Mouse (Mus musculus): ENCODE data around the gene Cx3cr1. TPM values are rescaled to one million over a fixed set of nuclear protein-coding genes. Genes with fewer than 3 reads are reported as not detected.
A peak's percentile ranks its signal among the peaks of the same experiment; 100 is the strongest.

Gene Cx3cr1
- polyA plus RNA-seq, 1 experiment from 2014 or later = 4.1 TPM

DNA sequence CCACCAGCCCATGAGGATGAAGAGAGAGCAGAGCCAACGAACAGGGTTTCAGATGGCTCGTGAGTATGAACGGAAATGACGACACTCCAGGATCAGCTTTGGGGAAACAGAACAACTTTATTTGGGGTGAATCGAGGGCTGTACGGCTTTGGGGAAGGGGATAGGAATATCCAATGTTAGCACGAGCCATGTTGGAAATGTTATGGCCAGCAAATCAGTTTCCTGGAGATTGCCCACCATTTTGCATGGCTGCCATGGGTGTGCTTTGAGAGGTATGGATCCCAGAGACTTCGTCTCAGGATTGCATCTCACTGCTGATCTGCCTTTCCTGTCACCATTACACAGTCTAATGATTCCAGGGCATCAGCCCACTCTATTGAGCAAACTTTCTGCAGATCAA lies 29.6 kb upstream of the Cx3cr1 start:
- H3K4me1 ChIP-seq = peaks cover 1% of the 10 kb centered on the region; the same call in 1 of the 2 replicates
- H3K9me3 ChIP-seq = 0 out of 2 replicates have a peak, but pooled peaks cover 2% of the 10 kb centered on the region
- no peak overlapping the region for H3K4me3 ChIP-seq
- H3K27ac ChIP-seq = no peak overlapping the region
- WGBS = 85% methylated on average over 8 of the region's 8 CpGs
- H3K36me3 ChIP-seq = no peaks in the 10 kb centered on the region
- H3K27me3 ChIP-seq (ENCODE audit: insufficient read depth, poor library complexity, severe bottlenecking) = no peaks in the 10 kb centered on the region
- peak; percentile 63 for DNase-seq (ENCODE audit: low spot score)

DNA sequence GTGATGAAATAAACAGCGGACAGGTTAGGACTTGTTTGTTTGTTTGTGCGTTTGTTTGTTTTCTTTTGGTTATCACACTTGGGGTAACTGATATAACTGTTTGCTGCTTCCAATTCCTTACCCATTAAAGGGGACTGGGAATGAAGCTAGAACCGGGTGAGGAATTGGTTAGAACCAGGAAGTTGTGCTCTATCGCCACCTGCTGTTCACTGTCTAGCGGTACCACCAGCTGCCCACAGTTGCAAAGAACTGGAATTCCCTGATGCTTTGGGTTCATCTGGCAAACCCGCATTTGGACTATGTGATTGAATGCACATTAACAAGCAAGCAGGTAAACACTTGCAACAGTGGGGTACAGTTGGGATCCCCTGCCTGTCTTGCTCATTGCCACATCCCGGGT lies 29.0 kb upstream of the Cx3cr1 start:
- DNase-seq (ENCODE audit: low spot score) = peak; percentile 80
- Histone ChIP-seq H3K9me3 (0 out of 2 replicates have a peak, but pooled peaks cover 2% of the 10 kb centered on the region), H3K4me1 (peaks cover 4% of the 10 kb centered on the region; the same call in 1 of the 2 replicates), H3K4me3 (no peak overlapping the region), H3K27me3 (ENCODE audit: insufficient read depth, poor library complexity, severe bottlenecking) (no peaks in the 10 kb centered on the region), H3K27ac (no peak overlapping the region), H3K36me3 (no peaks in the 10 kb centered on the region)
- 14% methylated on average over 7 of the region's 7 CpGs for WGBS

DNA sequence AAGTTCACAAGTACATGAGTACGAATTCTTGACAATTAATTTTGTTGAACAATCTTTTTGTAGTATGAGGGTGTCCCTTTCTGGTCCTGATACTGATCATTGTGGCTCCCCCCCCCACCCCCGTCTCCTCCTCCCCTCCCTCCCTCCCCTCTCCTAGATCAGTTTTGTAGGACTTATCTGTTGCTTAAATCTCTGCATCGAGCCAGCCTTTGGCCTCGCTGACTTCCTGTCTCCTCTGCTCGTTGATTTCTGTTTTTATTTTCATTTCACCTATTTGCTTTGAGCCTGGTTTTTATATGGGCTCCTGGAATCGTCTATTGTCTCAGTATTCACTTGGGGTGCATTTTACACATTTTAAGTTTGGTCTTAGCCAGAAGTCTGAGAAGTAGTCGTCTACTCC lies 26.2 kb upstream of the Cx3cr1 start:
- Histone ChIP-seq H3K4me3 (no peak overlapping the region), H3K4me1 (peaks cover 4% of the 10 kb centered on the region; the same call in 1 of the 2 replicates), H3K36me3 (no peaks in the 10 kb centered on the region), H3K27ac (no peak overlapping the region), H3K27me3 (ENCODE audit: insufficient read depth, poor library complexity, severe bottlenecking) (no peaks in the 10 kb centered on the region), H3K9me3 (no peaks in the 10 kb centered on the region)
- no peak for DNase-seq (ENCODE audit: low spot score)
- 65% methylated on average over 7 of the region's 7 CpGs for WGBS

DNA sequence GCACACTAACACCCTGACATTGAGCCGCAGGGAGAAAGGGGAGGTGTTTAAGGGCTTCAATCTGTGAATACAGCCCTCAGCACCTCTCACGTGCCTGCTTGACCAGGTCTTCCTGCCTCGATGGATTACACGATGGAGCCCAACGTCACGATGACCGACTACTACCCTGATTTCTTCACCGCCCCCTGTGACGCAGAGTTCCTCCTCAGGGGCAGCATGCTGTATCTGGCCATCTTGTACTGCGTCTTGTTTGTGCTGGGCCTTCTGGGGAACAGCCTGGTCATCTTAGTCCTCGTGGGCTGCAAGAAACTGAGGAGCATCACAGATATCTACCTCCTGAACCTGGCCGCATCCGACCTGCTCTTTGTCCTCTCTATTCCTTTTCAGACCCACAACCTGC lies 24.0 kb upstream of the Cx3cr1 start:
- Histone ChIP-seq H3K27ac (no peak overlapping the region), H3K27me3 (ENCODE audit: insufficient read depth, poor library complexity, severe bottlenecking) (no peaks in the 10 kb centered on the region), H3K9me3 (no peaks in the 10 kb centered on the region), H3K4me3 (no peak overlapping the region), H3K4me1 (peaks cover 4% of the 10 kb centered on the region; the same call in 1 of the 2 replicates), H3K36me3 (no peaks in the 10 kb centered on the region)
- DNase-seq (ENCODE audit: low spot score) = peak; percentile 68
- 84% methylated on average over 13 of the region's 13 CpGs for WGBS

DNA sequence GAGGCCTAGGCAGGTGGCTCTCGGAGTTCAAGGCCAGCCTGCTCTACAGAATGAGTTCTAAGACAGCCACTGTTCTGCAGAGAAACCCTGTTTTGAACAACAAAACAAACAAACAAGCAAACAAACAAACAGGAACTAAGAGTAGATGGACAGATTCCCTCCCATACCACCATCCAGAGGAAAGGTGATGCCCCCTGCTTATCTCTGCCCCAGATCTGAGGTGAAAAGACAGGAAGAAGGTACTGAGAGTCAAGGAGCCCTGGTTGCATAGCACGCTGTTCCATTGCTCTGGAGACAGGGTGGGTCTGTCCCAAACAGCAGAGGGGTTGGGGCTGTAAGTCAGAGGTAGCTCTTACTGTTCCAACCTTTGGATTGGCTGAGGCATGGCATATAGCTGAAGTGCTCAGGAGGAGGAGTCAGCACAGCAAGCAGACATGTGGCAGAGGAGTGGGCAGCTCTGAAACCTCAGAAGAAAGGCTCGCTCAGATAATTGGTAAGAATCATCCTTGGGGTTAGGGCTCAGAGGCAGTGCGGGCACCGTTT lies 22.1 kb upstream of the Cx3cr1 start, which contains the start of gene Ccr8:
TSS of gene Ccr8 (plus strand) at position 419 of the 543 bp plus-strand sequence.
- no peak within 1 kb of the TSS for H3K4me3 ChIP-seq
- no peaks in the 10 kb centered on the region for H3K36me3 ChIP-seq
- peaks cover 4% of the 10 kb centered on the region; the same call in 1 of the 2 replicates for H3K4me1 ChIP-seq
- no peak within 1 kb of the TSS for H3K27ac ChIP-seq
- peak; percentile 45 for DNase-seq (ENCODE audit: low spot score)
- no peaks in the 10 kb centered on the region for H3K27me3 ChIP-seq (ENCODE audit: insufficient read depth, poor library complexity, severe bottlenecking)
- 75% methylated on average over 5 of the region's 5 CpGs for WGBS
- no peaks in the 10 kb centered on the region for H3K9me3 ChIP-seq

DNA sequence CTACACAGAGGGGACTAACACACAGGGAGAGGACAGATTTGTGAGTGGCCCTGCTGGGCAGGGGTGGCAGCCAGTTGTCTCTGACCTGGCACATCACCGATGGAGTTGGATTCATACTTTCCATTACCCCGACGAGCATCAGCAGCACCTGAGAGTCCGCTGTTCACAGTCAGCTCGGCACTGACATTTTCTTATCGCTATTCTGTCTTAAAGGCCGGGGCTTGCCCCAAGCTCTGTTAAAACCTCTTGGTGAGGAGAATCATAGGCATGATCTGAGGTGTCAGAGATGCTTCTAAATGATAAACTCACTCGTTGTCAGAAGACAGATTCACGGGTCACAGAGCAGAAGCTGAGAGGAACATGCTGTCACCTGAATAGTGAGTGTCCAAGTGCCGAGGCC lies 21.4 kb upstream of the Cx3cr1 start:
- peaks cover 4% of the 10 kb centered on the region; the same call in 1 of the 2 replicates for H3K4me1 ChIP-seq
- no peaks in the 10 kb centered on the region for H3K9me3 ChIP-seq
- H3K36me3 ChIP-seq = no peaks in the 10 kb centered on the region
- DNase-seq (ENCODE audit: low spot score) = peak; percentile 61
- H3K4me3 ChIP-seq = no peak overlapping the region
- H3K27me3 ChIP-seq (ENCODE audit: insufficient read depth, poor library complexity, severe bottlenecking) = no peaks in the 10 kb centered on the region
- 78% methylated on average over 10 of the region's 10 CpGs for WGBS
- no peak overlapping the region for H3K27ac ChIP-seq

DNA sequence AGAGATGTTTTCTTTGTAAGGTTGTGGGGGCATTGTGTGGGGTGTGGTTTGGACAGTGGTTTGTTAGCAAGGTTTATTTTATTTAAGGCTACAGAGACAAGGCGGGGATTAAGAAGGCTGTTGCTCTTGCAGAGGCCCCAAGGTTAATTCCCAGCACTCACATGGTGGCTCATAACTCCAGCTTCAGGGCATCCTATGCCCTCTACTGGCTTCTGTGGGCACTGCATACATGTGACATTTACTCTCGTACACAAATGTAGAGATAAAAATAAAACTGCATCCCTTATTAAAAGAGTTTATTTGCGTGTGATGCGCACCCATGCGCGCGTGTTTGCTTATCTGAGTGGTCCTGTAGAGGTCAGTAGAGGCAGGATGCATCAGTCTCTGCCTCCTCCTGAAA lies 19.4 kb upstream of the Cx3cr1 start:
- no peaks in the 10 kb centered on the region for H3K36me3 ChIP-seq
- H3K4me1 ChIP-seq = peaks cover under 1% of the 10 kb centered on the region; the same call in 1 of the 2 replicates
- no peaks in the 10 kb centered on the region for H3K9me3 ChIP-seq
- peaks cover 4% of the 10 kb centered on the region; the same call in 1 of the 2 replicates for H3K27me3 ChIP-seq (ENCODE audit: insufficient read depth, poor library complexity, severe bottlenecking)
- no peak overlapping the region for H3K27ac ChIP-seq
- peak; percentile 14 for DNase-seq (ENCODE audit: low spot score)
- no peak overlapping the region for H3K4me3 ChIP-seq
- WGBS = 86% methylated on average over 7 of the region's 7 CpGs

DNA sequence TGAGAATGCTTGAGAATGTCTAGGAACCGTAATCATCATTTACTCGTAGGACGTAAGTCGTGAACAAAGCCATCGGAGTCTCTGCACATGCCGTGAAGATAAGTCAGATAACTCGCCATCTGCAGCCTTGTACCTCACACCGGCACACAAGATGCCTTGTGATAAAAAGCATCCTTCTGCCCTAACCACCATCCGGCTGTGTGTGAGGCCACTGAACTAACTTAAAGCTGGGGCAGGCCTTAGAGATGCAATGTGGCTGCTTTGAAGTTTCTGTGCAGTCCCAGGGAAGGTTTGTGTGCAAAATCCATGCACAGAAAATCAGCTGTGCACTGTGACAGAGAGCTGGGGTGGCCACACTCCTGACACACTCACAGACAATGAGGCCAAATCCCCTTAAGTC lies 14.7 kb upstream of the Cx3cr1 start:
- 84% methylated on average over 9 of the region's 9 CpGs for WGBS
- no peaks in the 10 kb centered on the region for H3K9me3 ChIP-seq

DNA sequence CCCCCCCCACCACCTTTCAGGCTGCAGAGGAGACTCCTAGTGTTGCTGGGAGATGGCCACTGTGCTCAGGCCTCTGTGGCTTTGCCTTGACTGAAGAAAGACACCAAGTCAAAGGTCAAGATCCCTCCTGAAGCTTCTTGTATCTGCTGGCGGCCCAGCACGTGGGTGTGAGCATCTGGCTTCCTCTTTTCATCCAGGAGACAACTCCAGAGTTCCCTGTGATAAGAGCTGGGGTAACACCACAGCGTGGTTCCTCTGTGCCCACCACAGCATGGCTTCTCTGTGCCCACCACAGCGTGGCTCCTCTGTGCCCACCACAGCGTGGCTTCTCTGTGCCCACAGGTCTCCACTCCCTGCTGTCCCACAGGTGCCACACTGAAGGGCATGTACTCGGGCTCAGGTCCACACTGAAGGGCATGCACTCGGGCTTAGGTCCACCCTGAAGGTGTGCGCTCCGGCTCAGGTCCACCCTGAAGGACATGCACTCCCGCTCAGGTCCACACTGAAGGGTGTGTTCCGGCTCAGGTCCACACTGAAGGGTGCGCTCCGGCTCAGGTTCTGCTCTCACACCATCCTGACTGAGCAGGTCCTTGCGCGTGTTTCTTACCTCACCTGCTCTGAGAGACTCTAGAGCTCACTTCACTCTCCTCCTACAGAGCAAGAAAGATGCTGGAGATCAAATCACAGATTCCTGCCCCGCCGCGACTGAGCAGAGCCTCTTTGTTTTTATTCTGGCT lies 13.6 kb upstream of the Cx3cr1 start:
- Histone ChIP-seq H3K27ac (no peak overlapping the region), H3K4me1 (no peaks in the 10 kb centered on the region), H3K27me3 (ENCODE audit: insufficient read depth, poor library complexity, severe bottlenecking) (peaks cover 4% of the 10 kb centered on the region; the same call in 1 of the 2 replicates), H3K36me3 (no peaks in the 10 kb centered on the region), H3K9me3 (no peaks in the 10 kb centered on the region), H3K4me3 (no peak overlapping the region)
- DNase-seq (ENCODE audit: low spot score) = peak; percentile 61
- WGBS = 80% methylated on average over 18 of the region's 18 CpGs

More for the DNA sequence above, 14.7 kb upstream of the Cx3cr1 start:
- peak; percentile 33 for DNase-seq (ENCODE audit: low spot score)
- H3K4me1 ChIP-seq = no peaks in the 10 kb centered on the region
- H3K36me3 ChIP-seq = no peaks in the 10 kb centered on the region
- H3K27ac ChIP-seq = no peak overlapping the region
- H3K27me3 ChIP-seq (ENCODE audit: insufficient read depth, poor library complexity, severe bottlenecking) = peaks cover 4% of the 10 kb centered on the region; the same call in 1 of the 2 replicates
- no peak overlapping the region for H3K4me3 ChIP-seq

DNA sequence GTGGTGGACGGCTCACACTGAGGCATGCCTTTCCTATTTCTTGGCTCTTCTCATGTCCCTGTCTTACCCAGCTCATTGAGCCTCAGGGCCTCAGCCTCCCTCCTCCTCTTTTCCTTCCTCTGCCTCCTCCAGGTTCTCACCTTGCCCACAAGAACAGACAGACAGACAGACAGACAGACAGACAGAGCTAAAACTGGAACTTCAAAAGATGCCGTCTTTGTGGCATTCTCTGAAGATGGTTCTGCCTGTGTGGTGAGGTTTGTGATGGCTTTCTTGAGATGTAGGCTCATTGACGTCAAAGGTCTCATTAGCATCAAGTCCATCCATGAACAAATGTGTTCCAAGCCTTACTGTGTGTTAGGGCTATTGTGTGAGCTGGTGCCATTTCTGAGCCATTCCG lies 13.0 kb upstream of the Cx3cr1 start:
- peak; percentile 17 for DNase-seq (ENCODE audit: low spot score)
- Histone ChIP-seq H3K4me3 (no peak overlapping the region), H3K27me3 (ENCODE audit: insufficient read depth, poor library complexity, severe bottlenecking) (peaks cover 4% of the 10 kb centered on the region; the same call in 1 of the 2 replicates), H3K9me3 (no peaks in the 10 kb centered on the region), H3K27ac (no peak overlapping the region), H3K36me3 (no peaks in the 10 kb centered on the region), H3K4me1 (no peaks in the 10 kb centered on the region)
- 63% methylated on average over 4 of the region's 4 CpGs for WGBS

DNA sequence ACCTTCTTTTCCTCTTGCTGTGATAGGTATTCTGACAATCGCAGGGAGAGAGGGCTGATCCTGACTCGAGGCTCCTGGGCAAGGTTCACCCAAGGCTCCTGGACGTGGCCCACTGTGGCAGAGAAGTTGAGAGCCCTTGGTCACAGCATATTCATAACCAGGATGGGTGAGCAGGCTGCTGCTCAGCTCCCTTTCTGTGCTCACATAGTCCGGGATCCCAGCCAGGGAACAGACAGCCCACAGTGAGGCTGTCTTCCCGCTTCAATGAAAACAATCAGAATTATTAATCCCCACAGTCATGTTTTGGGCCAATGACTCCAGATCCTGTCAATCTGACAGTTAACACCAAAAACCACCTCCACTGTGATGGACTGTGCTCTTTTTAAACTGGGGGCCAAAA lies 12.3 kb upstream of the Cx3cr1 start:
- WGBS = 74% methylated on average over 5 of the region's 5 CpGs
- H3K4me1 ChIP-seq = no peaks in the 10 kb centered on the region
- no peaks in the 10 kb centered on the region for H3K36me3 ChIP-seq
- no peak overlapping the region for H3K27ac ChIP-seq
- H3K9me3 ChIP-seq = no peaks in the 10 kb centered on the region
- DNase-seq (ENCODE audit: low spot score) = peak; percentile 42
- H3K4me3 ChIP-seq = no peak overlapping the region
- H3K27me3 ChIP-seq (ENCODE audit: insufficient read depth, poor library complexity, severe bottlenecking) = peaks cover 4% of the 10 kb centered on the region; the same call in 1 of the 2 replicates

DNA sequence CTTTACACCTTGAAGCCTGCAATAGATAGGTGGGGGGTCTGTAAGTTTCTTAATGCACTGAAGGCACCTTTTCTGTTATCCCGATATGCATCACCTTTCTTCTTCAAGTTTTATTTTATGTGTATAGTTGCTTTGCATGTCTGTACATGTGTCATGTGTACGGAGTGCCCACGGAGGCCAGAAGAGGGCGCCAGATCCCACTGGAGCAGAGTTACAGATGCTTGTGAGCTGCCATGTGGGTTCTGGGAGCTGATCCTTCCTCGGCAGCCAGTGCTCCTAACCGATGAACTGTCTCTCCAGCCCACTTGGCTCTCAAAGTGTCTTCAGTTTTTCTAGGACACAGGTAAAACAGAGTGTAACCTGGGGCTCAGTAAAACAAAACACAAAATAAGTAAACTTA lies 11.6 kb upstream of the Cx3cr1 start:
- WGBS = 67% methylated on average over 6 of the region's 6 CpGs
- H3K9me3 ChIP-seq = no peaks in the 10 kb centered on the region
- H3K27me3 ChIP-seq (ENCODE audit: insufficient read depth, poor library complexity, severe bottlenecking) = peaks cover 4% of the 10 kb centered on the region; the same call in 1 of the 2 replicates
- no peak overlapping the region for H3K27ac ChIP-seq
- no peak overlapping the region for H3K4me3 ChIP-seq
- H3K36me3 ChIP-seq = no peaks in the 10 kb centered on the region
- H3K4me1 ChIP-seq = no peaks in the 10 kb centered on the region
- peak; percentile 61 for DNase-seq (ENCODE audit: low spot score)

DNA sequence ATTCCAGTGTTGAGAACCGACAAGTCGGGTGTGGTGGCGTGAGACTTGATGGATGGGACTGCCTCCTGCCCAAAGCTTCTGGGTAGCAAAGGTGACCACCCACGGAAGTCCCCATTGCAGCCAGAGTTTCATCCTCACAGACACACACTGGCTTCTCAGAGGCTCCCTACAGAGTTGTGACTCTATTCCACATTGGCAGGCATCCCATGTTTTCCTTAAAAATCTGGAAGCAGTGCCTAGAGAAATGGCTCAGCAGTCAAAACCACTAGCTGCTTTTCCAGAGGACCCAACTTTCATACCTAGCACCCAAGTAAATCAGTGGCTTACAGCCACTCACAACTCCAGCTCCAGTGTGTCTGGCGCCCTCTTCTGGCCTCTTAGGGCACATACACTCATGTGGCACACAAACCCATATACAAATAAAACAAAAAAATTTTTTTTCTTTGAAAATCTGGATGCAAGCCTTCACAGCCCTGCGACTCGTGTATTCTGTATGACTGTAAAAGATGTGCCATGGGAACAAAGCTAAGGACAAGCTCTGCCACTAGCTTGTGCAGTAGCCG lies 10.9 kb upstream of the Cx3cr1 start:
- Histone ChIP-seq H3K36me3 (no peaks in the 10 kb centered on the region), H3K9me3 (no peaks in the 10 kb centered on the region), H3K27me3 (ENCODE audit: insufficient read depth, poor library complexity, severe bottlenecking) (peaks cover 4% of the 10 kb centered on the region; the same call in 1 of the 2 replicates), H3K4me1 (no peaks in the 10 kb centered on the region), H3K27ac (no peak overlapping the region), H3K4me3 (no peak overlapping the region)
- DNase-seq (ENCODE audit: low spot score) = no peak
- WGBS = 79% methylated on average over 8 of the region's 8 CpGs

All from heart, embryonic 10.5 days (tissue).